Mouse (Mus musculus) embryonic fibroblast, embryonic 13.5 days (primary cell): ENCODE data around the gene Prnd.

Experiments used
- CTCF ChIP-seq: IDR thresholded peaks from 2 replicates; pipeline ENCODE4 v1.5.1; 2011; ENCODE audit warnings: mild to moderate bottlenecking, control low read depth, low read length, moderate library complexity, borderline replicate concordance; ENCODE audit not compliant: insufficient read depth
- POLR2A ChIP-seq: IDR thresholded peaks from 2 replicates; pipeline ENCODE4 v1.6.1; 2011; ENCODE audit warnings: low read depth, mild to moderate bottlenecking, control low read depth, low read length, moderate library complexity

GRCm38 (mm10) chr2:131941501-131941900 is 9.2 kb upstream of the Prnd start:
- TF ChIP-seq CTCF (no peak), POLR2A (no peak)
